Mouse (Mus musculus) stomach, postnatal 0 days (tissue): Measurements from ENCODE around the gene Mfrp. TPM values are rescaled to one million over a fixed set of nuclear protein-coding genes. Genes with fewer than 3 reads are reported as not detected.

Experiments used
- ATAC-seq: fragments of 200-750 bp; cut with Nextera tagmentation; 2 replicates; pipeline ENCODE4 v1.8.0; 2017; ENCODE audit not compliant: low FRiP score, low TSS enrichment
- DNase-seq: peaks from one replicate; pipeline ENCODE4 v3.0.0-alpha.2; 2016; ENCODE audit warnings: low spot score
- H3K27ac ChIP-seq: fragments of 300-500 bp; sonication (generic); replicated peaks from 2 replicates; pipeline ENCODE4 v1.5.1; 2014; ENCODE audit warnings: mild to moderate bottlenecking, control low read depth
- H3K27me3 ChIP-seq: fragments of 300-500 bp; sonication (generic); 2 replicates; pipeline ENCODE4 v1.6.1; 2014; ENCODE audit warnings: low read length; ENCODE audit not compliant: control insufficient read depth, insufficient read depth
- H3K36me3 ChIP-seq: fragments of 300-500 bp; sonication (generic); 2 replicates; pipeline ENCODE4 v1.6.1; 2014; ENCODE audit warnings: low read length, mixed read lengths; ENCODE audit not compliant: control insufficient read depth, insufficient read depth
- H3K4me1 ChIP-seq: fragments of 300-500 bp; sonication (generic); replicated peaks from 2 replicates; pipeline ENCODE4 v1.6.1; 2014; ENCODE audit warnings: antibody characterized with exemption; ENCODE audit not compliant: control insufficient read depth, insufficient read depth
- H3K4me2 ChIP-seq: fragments of 300-500 bp; sonication (generic); replicated peaks from 2 replicates; pipeline ENCODE4 v1.6.1; 2014; ENCODE audit warnings: low read depth, mild to moderate bottlenecking, control low read depth, moderate library complexity
- H3K4me3 ChIP-seq: fragments of 300-500 bp; sonication (generic); 2 replicates; pipeline ENCODE4 v1.5.1; 2014; ENCODE audit warnings: low read depth, low read length, control low read depth
- H3K9ac ChIP-seq: fragments of 300-500 bp; sonication (generic); 2 replicates; pipeline ENCODE4 v1.6.1; 2014; ENCODE audit warnings: mild to moderate bottlenecking, low read length, control low read depth, mixed read lengths
- H3K9me3 ChIP-seq: fragments of 300-500 bp; sonication (generic); 2 replicates; pipeline ENCODE4 v1.6.1; 2016; ENCODE audit warnings: low read length; ENCODE audit not compliant: control insufficient read depth
- CTCF ChIP-seq: IDR thresholded peaks from 2 replicates; pipeline ENCODE4 v1.5.1; 2016; ENCODE audit warnings: antibody characterized with exemption, low read depth, mild to moderate bottlenecking, moderate library complexity
- EP300 ChIP-seq: optimal IDR thresholded peaks from 2 replicates; pipeline ENCODE3; 2016; ENCODE audit warnings: antibody characterized with exemption
- WGBS: fragments of 180-500 bp; shearing (Covaris S2); extraction: QIAGEN DNeasy Blood & Tissue Kit; methylation state at CpG from one replicate; pipeline ENCODE4 v1.1.7; 2014; 5-methylcytosine and 5-hydroxymethylcytosine counted together
- polyA plus RNA-seq: library from polyadenylated mRNA; unstranded; fragments of >200 nt; fragmentation: Nextera tagmentation; extraction: Ambion mirVana; gene quantifications from 2 replicates; pipeline ENCODE4 v1.2.1, GENCODE M21; 2015

Mfrp gene
- polyA plus RNA-seq, 1 experiment from 2014 or later, result not detected

GRCm38 (mm10) chr9:44088877-44089608 is 12.5 kb upstream of the Mfrp start:
- no peak for DNase-seq
- Histone ChIP-seq H3K4me1 (peaks cover 8% of the 10 kb centered on the region; the same call in 1 of the 2 replicates), H3K27me3 (no peaks in the 10 kb centered on the region), H3K9ac (no peak overlapping the region), H3K36me3 (no peaks in the 10 kb centered on the region; the same call in 1 of the 2 replicates), H3K9me3 (no peaks in the 10 kb centered on the region), H3K4me3 (no peak overlapping the region), H3K4me2 (no peak overlapping the region), H3K27ac (peak overlapping the region; percentile 9; the same call in 1 of the 2 replicates)
- TF ChIP-seq CTCF, result no peak
- TF ChIP-seq EP300, result no peak
- ATAC-seq, result no peak
- WGBS, result 69% methylated on average over 12 of the region's 12 CpGs

GRCm38 (mm10) chr9:44093612-44094503 is 7.7 kb upstream of the Mfrp start:
- WGBS, result 38% methylated on average over 24 of the region's 24 CpGs
- no peaks in the 10 kb centered on the region for H3K4me1 ChIP-seq
- ATAC-seq (peak; percentile 68), DNase-seq (peak; percentile 87)
- no peak overlapping the region for H3K4me3 ChIP-seq
- no peak overlapping the region for H3K27ac ChIP-seq
- H3K9me3 ChIP-seq, result no peaks in the 10 kb centered on the region
- TF ChIP-seq CTCF, result peak; percentile 90
- no peak for TF ChIP-seq EP300
- H3K36me3 ChIP-seq, result no peaks in the 10 kb centered on the region; the same call in 1 of the 2 replicates
- no peaks in the 10 kb centered on the region for H3K27me3 ChIP-seq
- no peak overlapping the region for H3K9ac ChIP-seq
- H3K4me2 ChIP-seq, result no peak overlapping the region

GRCm38 (mm10) chr9:44094737-44095136 is 6.8 kb upstream of the Mfrp start:
- ATAC-seq (no peak), DNase-seq (no peak)
- no peak overlapping the region for H3K27ac ChIP-seq
- no peak overlapping the region for H3K9ac ChIP-seq
- H3K4me3 ChIP-seq, result no peak overlapping the region
- WGBS, result 87% methylated on average over 3 of the region's 3 CpGs
- no peaks in the 10 kb centered on the region for H3K27me3 ChIP-seq
- TF ChIP-seq CTCF (no peak), EP300 (no peak)
- H3K4me1 ChIP-seq, result no peaks in the 10 kb centered on the region
- H3K36me3 ChIP-seq, result no peaks in the 10 kb centered on the region; the same call in 1 of the 2 replicates
- no peaks in the 10 kb centered on the region for H3K9me3 ChIP-seq
- H3K4me2 ChIP-seq, result no peak overlapping the region

GRCm38 (mm10) chr9:44095781-44096180 is 5.7 kb upstream of the Mfrp start:
- ATAC-seq, result no peak
- Histone ChIP-seq H3K4me2 (no peak overlapping the region), H3K9ac (no peak overlapping the region)

DNA sequence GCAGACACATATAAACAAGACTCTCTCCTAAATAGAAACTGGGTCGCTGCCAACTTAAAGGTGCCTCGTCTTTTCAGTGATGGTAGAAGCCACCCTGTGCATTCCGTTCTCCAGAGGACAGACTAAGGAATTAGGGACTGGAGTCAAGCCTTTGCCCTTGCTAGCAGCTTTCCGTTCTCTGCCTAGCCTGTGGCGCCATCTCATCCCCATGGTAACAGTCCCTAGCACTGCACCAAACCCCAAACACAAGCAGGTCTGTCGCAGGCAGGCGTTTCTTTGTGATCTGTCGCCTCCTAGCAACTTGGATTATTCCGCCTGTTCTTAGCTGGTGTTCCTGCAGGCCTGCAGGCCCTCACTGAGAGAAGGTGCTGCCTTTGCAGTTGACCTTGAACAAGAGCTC is 5.0 kb upstream of the Mfrp start:
- DNase-seq (no peak), ATAC-seq (peak; percentile 40; the same call in 1 of the 2 replicates)
- 33% methylated on average over 9 of the region's 9 CpGs for WGBS
- Histone ChIP-seq H3K36me3 (no peaks in the 10 kb centered on the region; the same call in 1 of the 2 replicates), H3K4me1 (no peaks in the 10 kb centered on the region), H3K9ac (no peak overlapping the region), H3K9me3 (no peaks in the 10 kb centered on the region), H3K27ac (no peak overlapping the region), H3K4me2 (no peak overlapping the region), H3K4me3 (no peak overlapping the region), H3K27me3 (no peaks in the 10 kb centered on the region)
- TF ChIP-seq CTCF (no peak; the same call in 1 of the 2 replicates), EP300 (no peak)

More at GRCm38 (mm10) chr9:44095781-44096180, 5.7 kb upstream of the Mfrp start:
- Histone ChIP-seq H3K27ac (no peak overlapping the region), H3K9me3 (no peaks in the 10 kb centered on the region), H3K4me1 (no peaks in the 10 kb centered on the region), H3K36me3 (no peaks in the 10 kb centered on the region; the same call in 1 of the 2 replicates), H3K27me3 (no peaks in the 10 kb centered on the region), H3K4me3 (no peak overlapping the region)
- 92% methylated on average over 9 of the region's 9 CpGs for WGBS
- no peak for DNase-seq
- TF ChIP-seq CTCF (no peak), EP300 (no peak)
